ENCODE assay signal across 14 mouse cellular contexts in the genomic region with DNA sequence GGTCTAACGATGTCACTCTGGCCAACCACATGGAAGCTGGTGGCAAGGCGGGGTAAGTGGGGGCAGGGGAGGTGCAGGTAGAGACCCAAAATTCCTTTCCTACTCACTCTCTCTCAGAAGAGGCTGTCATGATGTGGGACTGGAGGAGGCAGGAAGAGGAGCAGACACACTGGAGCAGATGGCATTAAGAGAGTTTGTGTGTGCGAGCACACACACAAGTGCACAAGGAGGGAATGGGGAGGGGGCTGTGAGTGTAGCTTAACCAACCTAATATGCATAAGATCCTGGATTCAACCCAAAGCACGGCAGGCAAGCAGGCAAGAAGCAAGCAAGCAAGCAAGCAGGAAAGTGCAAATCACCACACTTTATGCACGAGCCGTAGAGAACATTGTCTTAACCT.
DNase-seq lines count a peak whose midpoint lies in the region; ATAC-seq and TF ChIP-seq lines count a peak whose summit lies in the region.
"Had no signal": no experiment of that assay in that cellular context is flagged by ENCODE, and none has a peak within 500 bp of the region (broad histone marks: within the 10 kb centered on the region; RNA-seq: fewer than 3 reads in every experiment).

No protein-coding gene starts in this region.

- peaks cover 14% of the 10 kb centered on the region for H3K4me1 ChIP-seq in forebrain, embryonic 13.5 days
- peaks cover 42% of the 10 kb centered on the region for H3K4me1 ChIP-seq in forebrain, embryonic 10.5 days
- H3K4me1 ChIP-seq in hindbrain, embryonic 13.5 days (replicated peaks), result peaks cover 8% of the 10 kb centered on the region
- no peaks in the 10 kb centered on the region for H3K4me1 ChIP-seq in hindbrain, embryonic 14.5 days (replicated peaks; ENCODE audit: control insufficient read depth, insufficient read depth, low read length)
- H3K4me1 ChIP-seq in midbrain, embryonic 15.5 days, result no peaks in the 10 kb centered on the region; the same call in 1 of the 2 replicates
- no peaks in the 10 kb centered on the region for H3K4me1 ChIP-seq in midbrain, embryonic 11.5 days (ENCODE audit: control insufficient read depth, insufficient read depth, low read length)
- H3K4me1 ChIP-seq in forebrain, postnatal 0 days (ENCODE audit: insufficient read depth), result 0 out of 2 replicates have a peak, but pooled peaks cover 3% of the 10 kb centered on the region

- H3K27ac ChIP-seq in forebrain, embryonic 13.5 days, result no peak overlapping the region
- no peak overlapping the region for H3K27ac ChIP-seq in forebrain, embryonic 10.5 days
- no peak overlapping the region for H3K27ac ChIP-seq in hindbrain, embryonic 13.5 days
- no peak overlapping the region for H3K27ac ChIP-seq in hindbrain, embryonic 14.5 days
- H3K27ac ChIP-seq in midbrain, embryonic 15.5 days, result no peak overlapping the region
- no peak overlapping the region for H3K27ac ChIP-seq in midbrain, embryonic 11.5 days (ENCODE audit: low read depth, low read length)
- no peak overlapping the region for H3K27ac ChIP-seq in forebrain, postnatal 0 days (ENCODE audit: low read depth, low read length)
- H3K27ac ChIP-seq: embryonic facial prominence, embryonic 15.5 days; gastrocnemius, adult 2 months had no signal

- H3K36me3 ChIP-seq in forebrain, embryonic 13.5 days (ENCODE audit: poor library complexity, severe bottlenecking), result no peaks in the 10 kb centered on the region
- H3K36me3 ChIP-seq in forebrain, embryonic 10.5 days (replicated peaks), result no peaks in the 10 kb centered on the region
- H3K36me3 ChIP-seq in hindbrain, embryonic 13.5 days, result peaks cover 17% of the 10 kb centered on the region
- peaks cover 8% of the 10 kb centered on the region; the same call in 1 of the 2 replicates for H3K36me3 ChIP-seq in hindbrain, embryonic 14.5 days (replicated peaks; ENCODE audit: control insufficient read depth, insufficient read depth)
- H3K36me3 ChIP-seq in midbrain, embryonic 15.5 days (replicated peaks), result no peaks in the 10 kb centered on the region
- H3K36me3 ChIP-seq in midbrain, embryonic 11.5 days (ENCODE audit: control insufficient read depth, insufficient read depth, low read length), result no peaks in the 10 kb centered on the region
- peaks cover 18% of the 10 kb centered on the region; the same call in 1 of the 2 replicates for H3K36me3 ChIP-seq in forebrain, postnatal 0 days (ENCODE audit: insufficient read depth)
- H3K36me3 ChIP-seq: embryonic facial prominence, embryonic 15.5 days; G1E had no signal

- H3K4me2 ChIP-seq in forebrain, embryonic 13.5 days, result no peak overlapping the region
- H3K4me2 ChIP-seq in hindbrain, embryonic 13.5 days, result no peak overlapping the region
- H3K4me2 ChIP-seq in hindbrain, embryonic 14.5 days (replicated peaks), result no peak overlapping the region
- H3K4me2 ChIP-seq in midbrain, embryonic 15.5 days, result no peak overlapping the region
- no peak overlapping the region for H3K4me2 ChIP-seq in midbrain, embryonic 11.5 days
- H3K4me2 ChIP-seq in forebrain, postnatal 0 days (ENCODE audit: low read depth), result no peak overlapping the region
- H3K4me2 ChIP-seq: embryonic facial prominence, embryonic 15.5 days had no signal

- no peaks in the 10 kb centered on the region for H3K9me3 ChIP-seq in forebrain, embryonic 13.5 days (replicated peaks)
- H3K9me3 ChIP-seq in forebrain, embryonic 10.5 days, result no peaks in the 10 kb centered on the region
- no peaks in the 10 kb centered on the region for H3K9me3 ChIP-seq in hindbrain, embryonic 13.5 days
- H3K9me3 ChIP-seq in hindbrain, embryonic 14.5 days (ENCODE audit: control insufficient read depth, low read length), result no peaks in the 10 kb centered on the region
- H3K9me3 ChIP-seq in midbrain, embryonic 15.5 days, result no peaks in the 10 kb centered on the region
- no peaks in the 10 kb centered on the region for H3K9me3 ChIP-seq in midbrain, embryonic 11.5 days (ENCODE audit: control insufficient read depth, low read length)
- no peaks in the 10 kb centered on the region for H3K9me3 ChIP-seq in forebrain, postnatal 0 days (ENCODE audit: low read length)
- H3K9me3 ChIP-seq: embryonic facial prominence, embryonic 15.5 days; G1E; heart, embryonic 10.5 days had no signal

- DNase-seq in forebrain, embryonic 10.5 days (ENCODE audit: extremely low spot score, low spot score), result no peak
- DNase-seq in hindbrain, embryonic 14.5 days (ENCODE audit: low spot score), result no peak
- no peak for DNase-seq in midbrain, embryonic 11.5 days (ENCODE audit: low spot score, missing footprints)
- DNase-seq in forebrain, postnatal 0 days, result peak; percentile 50
- no peak for DNase-seq in gastrocnemius, adult 8-10 months (ENCODE audit: low spot score in 2 of 2)

- H3K4me3 ChIP-seq in forebrain, embryonic 13.5 days, result no peak overlapping the region
- no peak overlapping the region for H3K4me3 ChIP-seq in forebrain, embryonic 10.5 days
- H3K4me3 ChIP-seq in hindbrain, embryonic 13.5 days, result no peak overlapping the region
- no peak overlapping the region for H3K4me3 ChIP-seq in hindbrain, embryonic 14.5 days (replicated peaks; ENCODE audit: low read length)
- no peak overlapping the region for H3K4me3 ChIP-seq in midbrain, embryonic 15.5 days
- no peak overlapping the region for H3K4me3 ChIP-seq in midbrain, embryonic 11.5 days (ENCODE audit: low read depth, low read length)
- no peak overlapping the region for H3K4me3 ChIP-seq in forebrain, postnatal 0 days (ENCODE audit: low read depth, low read length)
- H3K4me3 ChIP-seq: embryonic facial prominence, embryonic 15.5 days; erythroblast, embryonic 14.5 days; gastrocnemius, adult 2 months; heart, embryonic 10.5 days had no signal

- no peak overlapping the region for H3K9ac ChIP-seq in forebrain, embryonic 13.5 days
- H3K9ac ChIP-seq in hindbrain, embryonic 13.5 days, result no peak overlapping the region
- no peak overlapping the region for H3K9ac ChIP-seq in hindbrain, embryonic 14.5 days
- no peak overlapping the region for H3K9ac ChIP-seq in midbrain, embryonic 15.5 days
- H3K9ac ChIP-seq in midbrain, embryonic 11.5 days (ENCODE audit: low read length), result no peak overlapping the region
- H3K9ac ChIP-seq in forebrain, postnatal 0 days, result no peak overlapping the region
- H3K9ac ChIP-seq: embryonic facial prominence, embryonic 15.5 days had no signal

- TF ChIP-seq CTCF in forebrain, postnatal 0 days (IDR thresholded peaks at IDR 0.05; ENCODE audit: low read depth), result no peak

- ATAC-seq in forebrain, embryonic 13.5 days, result peak; percentile 50; the same call in 1 of the 2 replicates
- peak; percentile 6; the same call in 1 of the 2 replicates for ATAC-seq in hindbrain, embryonic 13.5 days (ENCODE audit: low FRiP score)
- no peak for ATAC-seq in hindbrain, embryonic 14.5 days (ENCODE audit: low FRiP score)
- peak; percentile 21 for ATAC-seq in midbrain, embryonic 15.5 days (replicated peaks)
- no peak; the same call in 1 of the 2 replicates for ATAC-seq in midbrain, embryonic 11.5 days (ENCODE audit: low FRiP score)
- peak; percentile 62 for ATAC-seq in forebrain, postnatal 0 days
- ATAC-seq: inflammation-experienced regulatory T-cells, adult 6 months had no signal

- no peaks in the 10 kb centered on the region for H3K27me3 ChIP-seq in forebrain, embryonic 13.5 days
- peaks cover 28% of the 10 kb centered on the region for H3K27me3 ChIP-seq in forebrain, embryonic 10.5 days (ENCODE audit: poor library complexity, severe bottlenecking)
- 0 out of 2 replicates have a peak, but pooled peaks cover 8% of the 10 kb centered on the region for H3K27me3 ChIP-seq in hindbrain, embryonic 13.5 days
- H3K27me3 ChIP-seq in hindbrain, embryonic 14.5 days (ENCODE audit: control insufficient read depth, insufficient read depth, low read length), result no peaks in the 10 kb centered on the region
- no peaks in the 10 kb centered on the region for H3K27me3 ChIP-seq in midbrain, embryonic 15.5 days (replicated peaks)
- no peaks in the 10 kb centered on the region for H3K27me3 ChIP-seq in midbrain, embryonic 11.5 days (ENCODE audit: control insufficient read depth, insufficient read depth, low read length)
- no peaks in the 10 kb centered on the region for H3K27me3 ChIP-seq in forebrain, postnatal 0 days (ENCODE audit: insufficient read depth, low read length)
- H3K27me3 ChIP-seq: embryonic facial prominence, embryonic 15.5 days had no signal

- WGBS in forebrain, embryonic 13.5 days, result 68% methylated on average over 6 of the region's 6 CpGs
- WGBS in forebrain, embryonic 10.5 days, result 77% methylated on average over 6 of the region's 6 CpGs
- 77% methylated on average over 6 of the region's 6 CpGs for WGBS in hindbrain, embryonic 13.5 days
- WGBS in hindbrain, embryonic 14.5 days, result 78% methylated on average over 6 of the region's 6 CpGs
- WGBS in midbrain, embryonic 15.5 days, result 73% methylated on average over 6 of the region's 6 CpGs
- whole genome bisulfite sequencing in midbrain, embryonic 11.5 days, result 74% methylated on average over 6 of the region's 6 CpGs
- WGBS in forebrain, postnatal 0 days, result 55% methylated on average over 6 of the region's 6 CpGs

Comparison
In these comparisons a context has a peak if more than half of its experiments do, and no peak if none do; other contexts are left out.
1. ATAC-seq: peak in forebrain, embryonic 13.5 days (single experiment), hindbrain, embryonic 13.5 days (single experiment), midbrain, embryonic 15.5 days (single experiment) and forebrain, postnatal 0 days (single experiment); none in hindbrain, embryonic 14.5 days (single experiment) and midbrain, embryonic 11.5 days (single experiment).